Mouse (Mus musculus) heart, adult 2 months (tissue): ENCODE data around the gene Gnl2.

Source experiments
- CTCF ChIP-seq: fragments of 200-600 bp; IDR thresholded peaks from 2 replicates; pipeline ENCODE4 v1.8.1; 2022; ENCODE audit warnings: antibody characterized with exemption, mild to moderate bottlenecking, moderate library complexity
- EP300 ChIP-seq: fragments of 200-500 bp; IDR thresholded peaks from 2 replicates; pipeline ENCODE4 v1.6.1; 2011; ENCODE audit warnings: low read depth, low read length, control low read depth; ENCODE audit not compliant: insufficient read depth

DNA sequence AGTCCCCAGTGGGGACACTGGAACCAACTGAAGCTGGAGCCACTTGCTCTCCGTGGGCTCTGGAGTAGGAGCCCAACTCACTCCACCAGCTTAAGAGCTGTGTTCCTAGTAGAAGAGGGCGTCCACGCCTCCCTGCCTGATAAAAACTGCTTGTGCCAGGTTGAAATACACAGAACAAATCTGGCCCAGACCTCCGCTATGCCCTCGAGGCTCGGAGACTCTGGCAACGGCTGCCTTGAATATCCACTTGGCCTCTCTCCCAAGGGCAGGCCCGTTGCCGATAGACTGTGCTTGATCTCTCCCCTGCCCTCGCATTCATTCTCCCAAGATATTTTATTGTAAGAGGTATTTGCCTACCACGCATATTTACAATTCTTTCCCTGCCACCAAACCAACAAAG lies 1.0 kb downstream of the Gnl2 start:
- TF ChIP-seq CTCF (no peak), EP300 (no peak)
